Mouse (Mus musculus) G1E (cell line): ENCODE data around the gene Nt5c3b.

Experiments used
- CTCF ChIP-seq: IDR thresholded peaks from 2 replicates; pipeline ENCODE4 v1.5.1; 2012; ENCODE audit warnings: low read depth, low read length, inconsistent platforms, mixed read lengths
- GATA1 ChIP-seq: IDR thresholded peaks from 2 replicates; pipeline ENCODE4 v1.6.1; 2012; ENCODE audit warnings: borderline replicate concordance, low read length, inconsistent platforms, mixed read lengths

DNA sequence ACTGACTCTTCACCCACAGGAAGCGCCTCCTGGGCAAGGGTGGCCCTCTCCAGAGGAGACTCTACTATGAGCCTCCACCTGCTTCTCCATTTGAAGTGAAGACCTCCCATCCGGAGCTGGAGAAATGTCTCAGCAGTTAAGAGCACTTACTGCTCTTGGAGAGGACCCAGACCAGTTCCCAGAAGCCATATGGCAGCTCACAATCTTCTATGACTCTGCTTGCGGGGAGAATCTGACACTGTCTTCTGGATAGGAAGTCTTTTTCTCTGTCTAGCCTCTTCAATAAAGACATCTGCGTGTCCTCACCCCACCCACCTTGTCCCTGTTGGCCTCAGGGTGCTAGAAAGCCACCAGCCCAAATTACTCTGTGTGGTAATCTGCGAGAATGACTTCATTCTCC lies 48.6 kb downstream of the Nt5c3b start:
- TF ChIP-seq CTCF (no peak), GATA1 (no peak)
